Mouse (Mus musculus): ENCODE measurements at regions not wholly inside any gene's neighbourhood (a gene's known extent, or its start where the extent isn't known, plus 50 kb on each side); places are given as distances from the start of the nearest gene placed in this dataset.

- Histone ChIP-seq H3K27ac (ENCODE audit: low read depth, low read length) (no peak overlapping the region), H3K36me3 (ENCODE audit: control insufficient read depth, insufficient read depth, low read length) (no peaks in the 10 kb centered on the region), H3K4me2 (replicated peaks; ENCODE audit: low read depth, low read length) (no peak overlapping the region), H3K4me3 (ENCODE audit: low read length) (no peak overlapping the region), H3K4me1 (ENCODE audit: control insufficient read depth, insufficient read depth, low read length) (no peaks in the 10 kb centered on the region), H3K27me3 (ENCODE audit: control insufficient read depth, insufficient read depth, low read length) (no peaks in the 10 kb centered on the region), H3K9me3 (ENCODE audit: control insufficient read depth, low read length) (no peaks in the 10 kb centered on the region), H3K9ac (ENCODE audit: low read depth, low read length) (no peak overlapping the region)
- 85% methylated on average over 1 of the region's 1 CpGs for WGBS
- no peak for ATAC-seq (ENCODE audit: low FRiP score, low TSS enrichment)
Measured at GRCm38 (mm10) chr10:56831331-56831730, 454.2 kb downstream of the Gja1 start.

GRCm38 (mm10) chr10:56831966-56832365 lies 454.8 kb downstream of the Gja1 start:
- Histone ChIP-seq H3K36me3 (ENCODE audit: control insufficient read depth, insufficient read depth, low read length) (no peaks in the 10 kb centered on the region), H3K27me3 (ENCODE audit: control insufficient read depth, insufficient read depth, low read length) (no peaks in the 10 kb centered on the region), H3K9me3 (ENCODE audit: control insufficient read depth, low read length) (no peaks in the 10 kb centered on the region), H3K4me1 (ENCODE audit: control insufficient read depth, insufficient read depth, low read length) (no peaks in the 10 kb centered on the region), H3K4me3 (ENCODE audit: low read length) (no peak overlapping the region), H3K9ac (ENCODE audit: low read depth, low read length) (no peak overlapping the region), H3K27ac (ENCODE audit: low read depth, low read length) (no peak overlapping the region), H3K4me2 (replicated peaks; ENCODE audit: low read depth, low read length) (no peak overlapping the region)
- 79% methylated on average over 4 of the region's 4 CpGs for WGBS
- no peak for ATAC-seq (ENCODE audit: low FRiP score, low TSS enrichment)

GRCm38 (mm10) chr10:56836130-56836529 lies 459.0 kb downstream of the Gja1 start:
- Histone ChIP-seq H3K36me3 (ENCODE audit: control insufficient read depth, insufficient read depth, low read length) (no peaks in the 10 kb centered on the region), H3K4me1 (ENCODE audit: control insufficient read depth, insufficient read depth, low read length) (no peaks in the 10 kb centered on the region), H3K4me3 (ENCODE audit: low read length) (no peak overlapping the region), H3K27me3 (ENCODE audit: control insufficient read depth, insufficient read depth, low read length) (no peaks in the 10 kb centered on the region), H3K9me3 (ENCODE audit: control insufficient read depth, low read length) (no peaks in the 10 kb centered on the region), H3K27ac (ENCODE audit: low read depth, low read length) (no peak overlapping the region), H3K4me2 (replicated peaks; ENCODE audit: low read depth, low read length) (no peak overlapping the region), H3K9ac (ENCODE audit: low read depth, low read length) (no peak overlapping the region)
- WGBS = 94% methylated on average over 4 of the region's 4 CpGs
- no peak for ATAC-seq (ENCODE audit: low FRiP score, low TSS enrichment)

GRCm38 (mm10) chr10:56839006-56839495 lies 461.9 kb downstream of the Gja1 start:
- Histone ChIP-seq H3K4me1 (ENCODE audit: control insufficient read depth, insufficient read depth, low read length) (0 out of 2 replicates have a peak, but pooled peaks cover 3% of the 10 kb centered on the region), H3K36me3 (ENCODE audit: control insufficient read depth, insufficient read depth, low read length) (no peaks in the 10 kb centered on the region), H3K4me2 (replicated peaks; ENCODE audit: low read depth, low read length) (no peak overlapping the region), H3K9me3 (ENCODE audit: control insufficient read depth, low read length) (no peaks in the 10 kb centered on the region), H3K27me3 (ENCODE audit: control insufficient read depth, insufficient read depth, low read length) (no peaks in the 10 kb centered on the region), H3K9ac (ENCODE audit: low read depth, low read length) (no peak overlapping the region), H3K27ac (ENCODE audit: low read depth, low read length) (no peak overlapping the region), H3K4me3 (ENCODE audit: low read length) (no peak overlapping the region)
- ATAC-seq (ENCODE audit: low FRiP score, low TSS enrichment) = 0 out of 2 replicates have a peak, but pooled peaks have one; percentile 39
- WGBS = 62% methylated on average over 9 of the region's 9 CpGs

GRCm38 (mm10) chr10:56839545-56839944 lies 462.4 kb downstream of the Gja1 start:
- no peak for ATAC-seq (ENCODE audit: low FRiP score, low TSS enrichment)
- H3K4me2 ChIP-seq (replicated peaks; ENCODE audit: low read depth, low read length) = no peak overlapping the region
- H3K9ac ChIP-seq (ENCODE audit: low read depth, low read length) = no peak overlapping the region
- 0 out of 2 replicates have a peak, but pooled peaks cover 3% of the 10 kb centered on the region for H3K4me1 ChIP-seq (ENCODE audit: control insufficient read depth, insufficient read depth, low read length)
- H3K9me3 ChIP-seq (ENCODE audit: control insufficient read depth, low read length) = no peaks in the 10 kb centered on the region
- no peak overlapping the region for H3K27ac ChIP-seq (ENCODE audit: low read depth, low read length)
- H3K27me3 ChIP-seq (ENCODE audit: control insufficient read depth, insufficient read depth, low read length) = no peaks in the 10 kb centered on the region
- no peaks in the 10 kb centered on the region for H3K36me3 ChIP-seq (ENCODE audit: control insufficient read depth, insufficient read depth, low read length)
- 47% methylated on average over 2 of the region's 2 CpGs for WGBS
- H3K4me3 ChIP-seq (ENCODE audit: low read length) = no peak overlapping the region

- Histone ChIP-seq H3K9ac (ENCODE audit: low read depth, low read length) (no peak overlapping the region), H3K4me2 (replicated peaks; ENCODE audit: low read depth, low read length) (no peak overlapping the region), H3K27ac (ENCODE audit: low read depth, low read length) (no peak overlapping the region), H3K4me3 (ENCODE audit: low read length) (no peak overlapping the region), H3K27me3 (ENCODE audit: control insufficient read depth, insufficient read depth, low read length) (no peaks in the 10 kb centered on the region), H3K36me3 (ENCODE audit: control insufficient read depth, insufficient read depth, low read length) (no peaks in the 10 kb centered on the region), H3K4me1 (ENCODE audit: control insufficient read depth, insufficient read depth, low read length) (0 out of 2 replicates have a peak, but pooled peaks cover 3% of the 10 kb centered on the region), H3K9me3 (ENCODE audit: control insufficient read depth, low read length) (no peaks in the 10 kb centered on the region)
- ATAC-seq (ENCODE audit: low FRiP score, low TSS enrichment) = no peak
- WGBS = 75% methylated on average over 5 of the region's 5 CpGs
Measured at GRCm38 (mm10) chr10:56840732-56841131, 463.6 kb downstream of the Gja1 start.

- H3K27me3 ChIP-seq (ENCODE audit: control insufficient read depth, insufficient read depth, low read length) = no peaks in the 10 kb centered on the region
- H3K27ac ChIP-seq (ENCODE audit: low read depth, low read length) = no peak overlapping the region
- 63% methylated on average over 8 of the region's 8 CpGs for WGBS
- H3K4me1 ChIP-seq (ENCODE audit: control insufficient read depth, insufficient read depth, low read length) = 0 out of 2 replicates have a peak, but pooled peaks cover 3% of the 10 kb centered on the region
- no peak overlapping the region for H3K9ac ChIP-seq (ENCODE audit: low read depth, low read length)
- no peaks in the 10 kb centered on the region for H3K9me3 ChIP-seq (ENCODE audit: control insufficient read depth, low read length)
- no peak overlapping the region for H3K4me2 ChIP-seq (replicated peaks; ENCODE audit: low read depth, low read length)
- no peak overlapping the region for H3K4me3 ChIP-seq (ENCODE audit: low read length)
- no peak for ATAC-seq (ENCODE audit: low FRiP score, low TSS enrichment)
- no peaks in the 10 kb centered on the region for H3K36me3 ChIP-seq (ENCODE audit: control insufficient read depth, insufficient read depth, low read length)
Measured at GRCm38 (mm10) chr10:56841486-56841885, 464.4 kb downstream of the Gja1 start.

- Histone ChIP-seq H3K9ac (ENCODE audit: low read depth, low read length) (no peak overlapping the region), H3K4me1 (ENCODE audit: control insufficient read depth, insufficient read depth, low read length) (0 out of 2 replicates have a peak, but pooled peaks cover 3% of the 10 kb centered on the region), H3K27me3 (ENCODE audit: control insufficient read depth, insufficient read depth, low read length) (no peaks in the 10 kb centered on the region), H3K9me3 (ENCODE audit: control insufficient read depth, low read length) (no peaks in the 10 kb centered on the region), H3K27ac (ENCODE audit: low read depth, low read length) (no peak overlapping the region), H3K4me3 (ENCODE audit: low read length) (no peak overlapping the region), H3K36me3 (ENCODE audit: control insufficient read depth, insufficient read depth, low read length) (no peaks in the 10 kb centered on the region), H3K4me2 (replicated peaks; ENCODE audit: low read depth, low read length) (no peak overlapping the region)
- no peak for ATAC-seq (ENCODE audit: low FRiP score, low TSS enrichment)
- 76% methylated on average over 1 of the region's 1 CpGs for WGBS
Measured at GRCm38 (mm10) chr10:56841973-56842372, 464.8 kb downstream of the Gja1 start.

GRCm38 (mm10) chr10:56852484-56852883 lies 475.4 kb downstream of the Gja1 start:
- 66% methylated on average over 2 of the region's 2 CpGs for WGBS
- Histone ChIP-seq H3K27ac (ENCODE audit: low read depth, low read length) (no peak overlapping the region), H3K27me3 (ENCODE audit: control insufficient read depth, insufficient read depth, low read length) (no peaks in the 10 kb centered on the region), H3K4me1 (ENCODE audit: control insufficient read depth, insufficient read depth, low read length) (no peaks in the 10 kb centered on the region), H3K36me3 (ENCODE audit: control insufficient read depth, insufficient read depth, low read length) (no peaks in the 10 kb centered on the region), H3K9ac (ENCODE audit: low read depth, low read length) (no peak overlapping the region), H3K4me2 (replicated peaks; ENCODE audit: low read depth, low read length) (no peak overlapping the region), H3K4me3 (ENCODE audit: low read length) (no peak overlapping the region), H3K9me3 (ENCODE audit: control insufficient read depth, low read length) (no peaks in the 10 kb centered on the region)
- ATAC-seq (ENCODE audit: low FRiP score, low TSS enrichment) = no peak

Measured in kidney, embryonic 14.5 days (tissue).